In genomic region chr11:72959924-72960679, GRCm38 (mm10) we compare ENCODE assay signal across 10 mouse cellular contexts. TPM values are rescaled to one million over a fixed set of nuclear protein-coding genes. Genes with fewer than 3 reads are reported as not detected.
DNase-seq lines count a peak whose midpoint lies in the region; ATAC-seq and TF ChIP-seq lines count a peak whose summit lies in the region.
"Had no signal": no experiment of that assay in that cellular context is flagged by ENCODE, and none has a peak within 500 bp of the region (broad histone marks: within the 10 kb centered on the region; RNA-seq: fewer than 3 reads in every experiment).

No protein-coding gene starts in this region.

- peaks cover 7% of the 10 kb centered on the region; the same call in 1 of the 2 replicates for H3K4me1 ChIP-seq in hindbrain, embryonic 12.5 days
- H3K4me1 ChIP-seq in hindbrain, embryonic 16.5 days (ENCODE audit: control insufficient read depth, insufficient read depth, low read depth, low read length), result peaks cover 6% of the 10 kb centered on the region
- peaks cover 55% of the 10 kb centered on the region for H3K4me1 ChIP-seq in thymus, adult 2 months (replicated peaks; ENCODE audit: control insufficient read depth, insufficient read depth, low read length)
- peaks cover 16% of the 10 kb centered on the region for H3K4me1 ChIP-seq in limb, embryonic 15.5 days
- H3K4me1 ChIP-seq in forebrain, embryonic 16.5 days (replicated peaks; ENCODE audit: control insufficient read depth, insufficient read depth, low read length), result peaks cover 5% of the 10 kb centered on the region; the same call in 1 of the 2 replicates

- H3K9me3 ChIP-seq in hindbrain, embryonic 12.5 days (replicated peaks), result no peaks in the 10 kb centered on the region
- H3K9me3 ChIP-seq in hindbrain, embryonic 16.5 days (ENCODE audit: control insufficient read depth, low read length), result no peaks in the 10 kb centered on the region
- H3K9me3 ChIP-seq in limb, embryonic 15.5 days, result no peaks in the 10 kb centered on the region
- H3K9me3 ChIP-seq in forebrain, embryonic 16.5 days (ENCODE audit: control insufficient read depth, low read length), result no peaks in the 10 kb centered on the region
- H3K9me3 ChIP-seq: forebrain, embryonic 13.5 days had no signal

- peak; percentile 30 for DNase-seq in thymus, adult 2 months
- DNase-seq in thymus, postnatal 10 days (ENCODE audit: low spot score in 2 of 2), result no peak
- no peak for DNase-seq in left cerebral cortex, adult 8-10 months (ENCODE audit: low spot score in 2 of 2)
- DNase-seq: cerebellum, postnatal 10 days had no signal

- no peak for TF ChIP-seq CTCF in thymus, adult 2 months (IDR thresholded peaks at IDR 0.05; ENCODE audit: borderline replicate concordance, control insufficient read depth, extremely low read depth, insufficient read depth, low read length, poor library complexity)

- no peak overlapping the region for H3K27ac ChIP-seq in hindbrain, embryonic 12.5 days
- H3K27ac ChIP-seq in hindbrain, embryonic 16.5 days (ENCODE audit: low read depth, low read length), result no peak overlapping the region
- H3K27ac ChIP-seq in thymus, adult 2 months (ENCODE audit: control insufficient read depth, insufficient read depth, low read length), result peak overlapping the region; percentile 68
- H3K27ac ChIP-seq in limb, embryonic 15.5 days, result no peak overlapping the region
- no peak overlapping the region for H3K27ac ChIP-seq in forebrain, embryonic 16.5 days (ENCODE audit: low read length)
- H3K27ac ChIP-seq: forebrain, embryonic 13.5 days had no signal

- H3K9ac ChIP-seq in hindbrain, embryonic 12.5 days, result no peak overlapping the region
- H3K9ac ChIP-seq in hindbrain, embryonic 16.5 days (ENCODE audit: low read depth, low read length), result no peak overlapping the region
- no peak overlapping the region for H3K9ac ChIP-seq in limb, embryonic 15.5 days
- H3K9ac ChIP-seq in forebrain, embryonic 16.5 days (replicated peaks; ENCODE audit: low read depth, low read length), result no peak overlapping the region
- H3K9ac ChIP-seq: forebrain, embryonic 13.5 days had no signal

- 19% methylated on average over 15 of the region's 15 CpGs for WGBS in hindbrain, embryonic 12.5 days
- 16% methylated on average over 15 of the region's 15 CpGs for WGBS in hindbrain, embryonic 16.5 days
- WGBS in thymus, adult 2 months, result 37% methylated on average over 15 of the region's 15 CpGs
- WGBS in limb, embryonic 15.5 days, result 13% methylated on average over 15 of the region's 15 CpGs
- 12% methylated on average over 15 of the region's 15 CpGs for WGBS in forebrain, embryonic 16.5 days

- H3K4me2 ChIP-seq in hindbrain, embryonic 12.5 days (replicated peaks), result peak overlapping the region; percentile 50; the same call in 1 of the 2 replicates
- H3K4me2 ChIP-seq in hindbrain, embryonic 16.5 days (ENCODE audit: low read length), result no peak overlapping the region
- peak overlapping the region; percentile 72 for H3K4me2 ChIP-seq in limb, embryonic 15.5 days
- no peak overlapping the region for H3K4me2 ChIP-seq in forebrain, embryonic 16.5 days (ENCODE audit: low read length)

- ATAC-seq in hindbrain, embryonic 12.5 days (ENCODE audit: low FRiP score), result no peak
- ATAC-seq in hindbrain, embryonic 16.5 days, result no peak
- no peak for ATAC-seq in limb, embryonic 15.5 days (ENCODE audit: insufficient number of reproducible peaks, low FRiP score, low TSS enrichment, low read depth)
- no peak for ATAC-seq in forebrain, embryonic 16.5 days
- ATAC-seq in monocyte, adult 5-6 weeks (replicated peaks; ENCODE audit: insufficient number of reproducible peaks, low FRiP score, low TSS enrichment, poor library complexity, severe bottlenecking), result no peak
- ATAC-seq: forebrain, embryonic 13.5 days had no signal

- H3K4me3 ChIP-seq in hindbrain, embryonic 12.5 days, result no peak overlapping the region
- H3K4me3 ChIP-seq in hindbrain, embryonic 16.5 days (ENCODE audit: low read length), result no peak overlapping the region
- H3K4me3 ChIP-seq in thymus, adult 2 months (ENCODE audit: control insufficient read depth, insufficient read depth, low read length), result peak overlapping the region; percentile 64
- peak overlapping the region; percentile 38; the same call in 1 of the 2 replicates for H3K4me3 ChIP-seq in limb, embryonic 15.5 days
- no peak overlapping the region for H3K4me3 ChIP-seq in forebrain, embryonic 16.5 days (replicated peaks; ENCODE audit: low read length)

- H3K36me3 ChIP-seq in hindbrain, embryonic 12.5 days, result no peaks in the 10 kb centered on the region
- no peaks in the 10 kb centered on the region for H3K36me3 ChIP-seq in hindbrain, embryonic 16.5 days (ENCODE audit: control insufficient read depth, insufficient read depth, low read length)
- H3K36me3 ChIP-seq in thymus, adult 2 months (ENCODE audit: control insufficient read depth, insufficient read depth, low read length), result no peaks in the 10 kb centered on the region
- no peaks in the 10 kb centered on the region for H3K36me3 ChIP-seq in limb, embryonic 15.5 days
- H3K36me3 ChIP-seq in forebrain, embryonic 16.5 days (ENCODE audit: control insufficient read depth, insufficient read depth), result no peaks in the 10 kb centered on the region

- no peak; the same call in 1 of the 2 replicates for TF ChIP-seq POLR2A in thymus, adult 2 months (IDR thresholded peaks at IDR 0.05; ENCODE audit: control insufficient read depth, extremely low read depth, insufficient read depth, low read length, poor library complexity)

- peaks cover 57% of the 10 kb centered on the region for H3K27me3 ChIP-seq in hindbrain, embryonic 12.5 days
- H3K27me3 ChIP-seq in hindbrain, embryonic 16.5 days (replicated peaks; ENCODE audit: control insufficient read depth, insufficient read depth, low read length), result peaks cover 36% of the 10 kb centered on the region
- H3K27me3 ChIP-seq in thymus, adult 2 months (ENCODE audit: control insufficient read depth, insufficient read depth, low read length), result no peaks in the 10 kb centered on the region
- H3K27me3 ChIP-seq in limb, embryonic 15.5 days, result peaks cover 47% of the 10 kb centered on the region
- H3K27me3 ChIP-seq in forebrain, embryonic 16.5 days (replicated peaks; ENCODE audit: control insufficient read depth, insufficient read depth, low read length), result peaks cover 37% of the 10 kb centered on the region

RNA-seq across cellular contexts. Expression of gene Atp2a3, which starts 0.9 kb away (rescaled TPM):
- polyA plus RNA-seq in hindbrain, embryonic 12.5 days (2016; fragmentation: Nextera tagmentation; extraction: Ambion mirVana), result 2.2 and 2.4 TPM in 2 replicates
- polyA plus RNA-seq in hindbrain, embryonic 16.5 days (2015; fragmentation: Nextera tagmentation; extraction: Ambion mirVana), result 1.8 and 2.3 TPM in 2 replicates
- 478 and 539 TPM in 2 replicates for polyA plus RNA-seq in thymus, adult 2 months (2012; rRNA removed)
- polyA plus RNA-seq in limb, embryonic 15.5 days (2015; fragmentation: Nextera tagmentation; extraction: Ambion mirVana), result 2.5 and 2.6 TPM in 2 replicates
- 0.94 and 0.96 TPM in 2 replicates for polyA plus RNA-seq in forebrain, embryonic 16.5 days (2015; fragmentation: Nextera tagmentation; extraction: Ambion mirVana)
- 1 to 10 TPM; 6.5 to 8.0 (median 7.1) TPM for total RNA-seq in left cerebral cortex, adult 8-10 months (2022)
- 107 to 245 TPM (median 115 TPM) in 3 replicates for total RNA-seq in monocyte, adult 5-6 weeks (2017)

RNA-seq across cellular contexts. Expression of gene P2rx1, which starts 38.8 kb away (rescaled TPM):
- polyA plus RNA-seq in hindbrain, embryonic 12.5 days (2016; fragmentation: Nextera tagmentation; extraction: Ambion mirVana), result 0.81 and 1.2 TPM in 2 replicates
- 0.31 and 0.45 TPM in 2 replicates for polyA plus RNA-seq in hindbrain, embryonic 16.5 days (2015; fragmentation: Nextera tagmentation; extraction: Ambion mirVana)
- polyA plus RNA-seq in thymus, adult 2 months (2012; rRNA removed), result 82.6 and 103 TPM in 2 replicates
- polyA plus RNA-seq in limb, embryonic 15.5 days (2015; fragmentation: Nextera tagmentation; extraction: Ambion mirVana), result 3.5 and 4.2 TPM in 2 replicates
- polyA plus RNA-seq in forebrain, embryonic 16.5 days (2015; fragmentation: Nextera tagmentation; extraction: Ambion mirVana), result 0.26 and 0.42 TPM in 2 replicates
- under 1 TPM; 0.21 to 0.89 (median 0.41) TPM for total RNA-seq in left cerebral cortex, adult 8-10 months (2022)
- 6.3 to 18.7 TPM (median 15.6 TPM) in 3 replicates for total RNA-seq in monocyte, adult 5-6 weeks (2017)

RNA-seq across cellular contexts. Expression of gene Camkk1, which starts 58.7 kb away (rescaled TPM):
- polyA plus RNA-seq in hindbrain, embryonic 12.5 days (2016; fragmentation: Nextera tagmentation; extraction: Ambion mirVana), result 13.3 and 13.6 TPM in 2 replicates
- polyA plus RNA-seq in hindbrain, embryonic 16.5 days (2015; fragmentation: Nextera tagmentation; extraction: Ambion mirVana), result 35.8 TPM in 2 replicates
- polyA plus RNA-seq in thymus, adult 2 months (2012; rRNA removed), result 35.4 and 40.0 TPM in 2 replicates
- 12.0 and 13.2 TPM in 2 replicates for polyA plus RNA-seq in limb, embryonic 15.5 days (2015; fragmentation: Nextera tagmentation; extraction: Ambion mirVana)
- 22.5 and 27.7 TPM in 2 replicates for polyA plus RNA-seq in forebrain, embryonic 16.5 days (2015; fragmentation: Nextera tagmentation; extraction: Ambion mirVana)
- 100 to 1,000 TPM; 107 to 111 (median 108) TPM for total RNA-seq in left cerebral cortex, adult 8-10 months (2022)
- total RNA-seq in monocyte, adult 5-6 weeks (2017), result 2.6 to 4.0 TPM (median 3.0 TPM) in 3 replicates

Comparison
In these comparisons a context has a peak if more than half of its experiments do, and no peak if none do; other contexts are left out.
1. H3K4me2 ChIP-seq: peak in hindbrain, embryonic 12.5 days (single experiment) and limb, embryonic 15.5 days (single experiment); none in hindbrain, embryonic 16.5 days (single experiment) and forebrain, embryonic 16.5 days (single experiment).
2. H3K4me3 ChIP-seq: peak in thymus, adult 2 months (single experiment) and limb, embryonic 15.5 days (single experiment); none in hindbrain, embryonic 12.5 days (single experiment), hindbrain, embryonic 16.5 days (single experiment) and forebrain, embryonic 16.5 days (single experiment).
3. RNA of gene Atp2a3, which starts 0.9 kb away (polyA plus RNA-seq): 478 to 539 TPM in thymus, adult 2 months; 2.5 to 2.6 TPM in limb, embryonic 15.5 days, 2.2 to 2.4 TPM in hindbrain, embryonic 12.5 days, 1.8 to 2.3 TPM in hindbrain, embryonic 16.5 days and 0.94 to 0.96 TPM in forebrain, embryonic 16.5 days; every median in the first group is over 100 times any median in the second.
4. RNA of gene P2rx1, which starts 38.8 kb away (polyA plus RNA-seq): 82.6 to 103 TPM in thymus, adult 2 months; 3.5 to 4.2 TPM in limb, embryonic 15.5 days, 0.81 to 1.2 TPM in hindbrain, embryonic 12.5 days, 0.26 to 0.42 TPM in forebrain, embryonic 16.5 days and 0.31 to 0.45 TPM in hindbrain, embryonic 16.5 days; every median in the first group is over 10 times any median in the second.